Mouse (Mus musculus) thymus, postnatal 0 days (tissue): ENCODE results near the gene Rbm20. TPM values are rescaled to one million over a fixed set of nuclear protein-coding genes. Genes with fewer than 3 reads are reported as not detected.

Experiments
- DNase-seq: peaks from one replicate; pipeline ENCODE4 v3.0.0-alpha.2; 2015; ENCODE audit warnings: low spot score
- polyA plus RNA-seq: library from polyadenylated mRNA; unstranded; fragments of >200 nt; fragmentation: Nextera tagmentation; extraction: Ambion mirVana; gene quantifications from 2 replicates; pipeline ENCODE4 v1.2.1, GENCODE M21; 2015

The Rbm20 gene
- polyA plus RNA-seq, 1 experiment from 2014 or later, result 1.8 TPM

GRCm38 (mm10) chr19:53713364-53713763, 36.3 kb downstream of the Rbm20 start:
- no peak for DNase-seq

- DNase-seq, result no peak
Observed at GRCm38 (mm10) chr19:53716469-53716868, 39.4 kb downstream of the Rbm20 start.

GRCm38 (mm10) chr19:53717364-53717763, 40.3 kb downstream of the Rbm20 start:
- DNase-seq, result no peak

- DNase-seq, result no peak
Observed at GRCm38 (mm10) chr19:53722186-53722585, 45.1 kb downstream of the Rbm20 start.

- DNase-seq, result no peak
Observed at GRCm38 (mm10) chr19:53724053-53724452, 46.9 kb downstream of the Rbm20 start.

GRCm38 (mm10) chr19:53726340-53726739, 49.2 kb downstream of the Rbm20 start:
- DNase-seq, result no peak

- DNase-seq, result no peak
Observed at GRCm38 (mm10) chr19:53726755-53727154, 49.6 kb downstream of the Rbm20 start.

GRCm38 (mm10) chr19:53727277-53727676, 50.2 kb downstream of the Rbm20 start:
- DNase-seq, result no peak

- no peak for DNase-seq
Observed at GRCm38 (mm10) chr19:53727886-53728669, 51.0 kb downstream of the Rbm20 start.

- no peak for DNase-seq
Observed at GRCm38 (mm10) chr19:53729919-53730318, 52.8 kb downstream of the Rbm20 start.

- DNase-seq, result no peak
Observed at GRCm38 (mm10) chr19:53731761-53732201, 54.7 kb downstream of the Rbm20 start.

GRCm38 (mm10) chr19:53734845-53735244, 57.7 kb downstream of the Rbm20 start:
- peak; percentile 28 for DNase-seq

- DNase-seq, result no peak
Observed at GRCm38 (mm10) chr19:53738701-53739131, 61.6 kb downstream of the Rbm20 start.

- no peak for DNase-seq
Observed at GRCm38 (mm10) chr19:53739570-53740266, 62.6 kb downstream of the Rbm20 start.

GRCm38 (mm10) chr19:53740750-53741380, 63.8 kb downstream of the Rbm20 start:
- DNase-seq, result no peak

GRCm38 (mm10) chr19:53741902-53742301, 64.8 kb downstream of the Rbm20 start:
- DNase-seq, result peak; percentile 51

- DNase-seq, result no peak
Observed at GRCm38 (mm10) chr19:53745354-53745753, 68.2 kb downstream of the Rbm20 start.

- no peak for DNase-seq
Observed at GRCm38 (mm10) chr19:53746116-53746515, 69.0 kb downstream of the Rbm20 start.

GRCm38 (mm10) chr19:53748236-53748775, 71.2 kb downstream of the Rbm20 start:
- DNase-seq, result no peak

GRCm38 (mm10) chr19:53749326-53749725, 72.2 kb downstream of the Rbm20 start:
- no peak for DNase-seq

- no peak for DNase-seq
Observed at GRCm38 (mm10) chr19:53751420-53752185, 74.5 kb downstream of the Rbm20 start.
